Mouse (Mus musculus): ENCODE data around the gene Glb1l. TPM values are rescaled to one million over a fixed set of nuclear protein-coding genes. Genes with fewer than 3 reads are reported as not detected.
"Not testable (repeated sequence)": the region's sequence is repeated elsewhere in the genome, so short reads cannot be mapped to it uniquely, and the experiment has no call there.

The Glb1l gene
- total RNA-seq (2021) = 1 to 10 TPM; 6.5 to 8.6 TPM
- long read RNA-seq, experiment 1, partial matches to known transcripts = 4 of 6 reads
- long read RNA-seq, experiment 1, other reads (novel, unspliced or antisense) = 2 of 6 reads
- long read RNA-seq, experiment 2, partial matches to known transcripts = 2 of 6 reads
- long read RNA-seq, experiment 2, other reads (novel, unspliced or antisense) = 4 of 6 reads

DNA sequence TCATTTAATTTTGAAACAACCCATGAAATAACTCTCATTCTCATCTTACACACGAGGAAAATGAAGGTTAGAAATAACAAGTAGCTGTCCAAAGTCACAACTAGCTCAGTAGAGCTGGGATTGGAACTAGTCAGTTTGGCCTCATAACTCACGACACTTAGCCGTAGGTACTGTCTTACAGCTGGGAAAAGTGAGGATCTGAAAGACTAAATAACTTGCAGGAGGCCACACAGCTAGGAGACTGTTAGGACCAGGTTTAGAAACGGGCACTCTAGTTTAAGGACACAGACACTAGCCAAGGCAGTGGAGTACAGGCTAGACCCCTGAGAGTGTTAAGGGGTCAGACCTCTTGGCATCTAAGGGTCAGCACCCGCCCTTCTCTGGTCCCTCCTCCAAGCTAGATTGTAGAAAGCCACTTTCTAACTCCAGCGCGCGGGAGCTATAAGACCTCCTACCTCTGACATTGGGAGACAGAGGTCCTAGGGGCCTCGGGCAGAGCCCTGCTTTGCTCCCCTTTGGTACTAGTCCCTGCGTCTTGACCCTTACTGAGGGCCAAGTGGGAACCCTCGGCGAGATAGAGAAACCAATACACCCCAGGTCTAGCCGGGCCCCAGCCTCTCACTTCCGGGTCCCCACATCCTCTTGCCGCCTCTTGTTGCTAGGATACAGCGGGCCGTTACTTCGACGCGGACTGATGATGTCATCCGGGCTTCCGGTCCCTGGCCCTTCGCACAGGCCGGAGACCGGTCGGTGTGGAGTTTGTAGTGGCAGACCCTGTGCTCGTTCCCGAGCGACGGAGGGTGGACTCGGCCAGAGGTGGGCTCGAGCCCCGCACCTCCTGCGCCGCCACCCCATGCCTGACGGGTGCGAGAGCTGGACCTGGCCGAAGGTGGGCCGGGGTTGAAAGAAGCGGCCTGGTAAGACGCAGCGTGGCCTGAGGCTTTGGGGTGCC, at the start of gene Glb1l, which contains the start of gene Stk16:
TSS of gene Glb1l (minus strand) at position 678 of the 952 bp plus-strand sequence.
TSS of gene Stk16 (plus strand) at position 703 of the 952 bp plus-strand sequence.
- DNase-seq = peak; percentile 96

GRCm38 (mm10) chr1:75255516-75256046, 45.0 kb upstream of the Glb1l start:
- DNase-seq = no peak

- DNase-seq = no peak
These were observed 44.0 kb upstream of the Glb1l start for GRCm38 (mm10) chr1:75254625-75255013.

GRCm38 (mm10) chr1:75253849-75254624, 43.4 kb upstream of the Glb1l start:
- peak; percentile 88 for DNase-seq

DNA sequence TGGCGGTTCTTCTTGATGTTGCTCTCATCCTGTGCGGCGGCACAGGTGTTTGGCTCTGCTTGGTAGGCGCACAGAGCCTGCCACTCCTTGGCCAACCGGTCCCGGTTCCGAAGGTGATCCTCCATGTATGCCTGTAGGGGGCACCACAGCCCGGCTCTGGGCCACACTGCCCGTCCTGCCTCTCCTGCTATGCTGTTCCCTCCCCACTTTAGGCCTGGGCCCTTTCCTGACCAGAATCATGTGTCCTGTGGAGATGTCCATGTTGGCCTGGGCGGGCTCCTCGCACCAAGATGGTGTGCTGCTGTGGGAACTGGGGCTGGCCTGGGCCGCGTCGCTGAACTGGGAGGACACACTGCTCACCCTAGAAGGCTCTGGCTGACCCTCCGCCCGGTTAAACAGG, 42.4 kb upstream of the Glb1l start:
- no peak for DNase-seq

GRCm38 (mm10) chr1:75252308-75252707, 41.7 kb upstream of the Glb1l start:
- DNase-seq = no peak

GRCm38 (mm10) chr1:75251112-75251970, 40.7 kb upstream of the Glb1l start:
- peak; percentile 77 for DNase-seq

DNA sequence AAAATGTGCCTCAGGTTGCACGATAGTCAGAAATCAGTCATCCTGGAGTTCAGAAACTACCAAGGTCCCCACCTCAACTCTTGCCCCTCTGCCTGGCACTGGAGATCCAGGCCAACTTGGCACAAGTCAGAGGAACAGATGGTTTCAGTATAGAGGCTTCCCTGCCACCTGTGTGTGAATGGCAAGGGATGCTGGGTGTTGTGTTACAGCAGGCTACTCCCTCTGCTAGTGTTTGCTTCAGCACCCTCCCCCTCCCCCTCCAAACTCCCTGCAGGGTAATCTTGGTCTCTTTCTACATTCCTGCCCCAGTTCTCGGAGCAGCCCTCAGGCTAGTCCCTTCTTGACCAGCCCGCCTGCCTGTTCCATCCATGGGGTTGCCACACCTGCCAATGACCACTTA, 39.9 kb upstream of the Glb1l start:
- DNase-seq = no peak

DNA sequence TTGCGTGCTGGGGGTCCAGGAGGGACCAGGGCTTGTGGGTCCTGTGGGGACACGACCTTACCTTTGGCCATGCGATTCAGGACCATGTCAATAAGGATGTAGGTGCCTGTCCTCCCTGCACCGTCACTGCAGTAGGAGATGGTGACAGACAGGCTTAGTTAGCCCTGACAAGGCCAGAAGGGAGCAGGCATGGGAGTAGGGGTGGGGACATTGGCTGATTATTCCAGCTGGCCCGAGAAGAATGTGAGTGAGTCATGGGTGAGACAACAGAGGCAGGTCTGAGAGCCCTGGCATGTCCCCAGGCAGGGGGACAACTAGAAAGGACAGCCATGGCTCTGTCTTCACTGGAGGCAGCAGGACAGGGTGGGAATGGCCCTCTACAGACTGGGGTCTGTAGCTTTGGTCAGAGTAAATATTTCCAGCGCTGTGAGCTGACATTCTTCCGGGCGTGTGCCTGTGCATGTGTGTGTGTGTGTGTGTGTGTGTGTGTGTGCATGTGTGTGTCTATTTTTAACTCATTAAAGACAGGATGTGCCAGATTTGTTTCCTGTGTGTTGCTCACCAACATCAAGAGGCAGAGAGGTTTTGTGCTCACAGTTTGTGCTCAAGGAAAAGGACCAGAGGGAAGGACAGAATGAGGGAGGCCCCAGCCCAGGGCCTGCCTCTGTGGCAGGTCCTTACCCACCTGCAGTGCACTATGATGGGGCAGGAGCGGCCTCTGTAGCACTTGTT, 37.6 kb upstream of the Glb1l start:
- peak; percentile 38 for DNase-seq

GRCm38 (mm10) chr1:75247071-75247930, 36.7 kb upstream of the Glb1l start:
- no peak for DNase-seq

DNA sequence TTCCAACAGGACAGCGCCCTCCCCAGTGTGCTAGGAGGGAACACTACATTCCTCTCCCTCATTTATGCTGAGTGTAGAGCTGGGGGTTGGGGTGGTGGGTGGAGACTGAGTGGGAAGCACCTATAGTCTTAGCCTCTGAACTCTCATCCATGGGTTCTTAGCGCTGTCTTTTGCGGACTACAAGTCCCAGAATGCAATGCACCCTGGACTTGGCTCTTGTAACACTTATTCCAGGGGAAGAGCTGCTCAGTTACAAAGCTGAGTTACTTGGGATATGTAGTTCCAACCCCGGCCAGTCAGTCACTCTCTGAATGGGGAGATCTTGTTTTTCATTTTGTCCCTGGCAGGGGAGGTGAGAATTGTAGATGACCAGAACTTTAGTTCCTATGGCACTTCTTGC, 34.2 kb upstream of the Glb1l start:
- peak; percentile 31 for DNase-seq

- no peak for DNase-seq
These were observed 33.7 kb upstream of the Glb1l start for GRCm38 (mm10) chr1:75244175-75244826.

- no peak for DNase-seq
These were observed 32.8 kb upstream of the Glb1l start for GRCm38 (mm10) chr1:75243411-75243810.

GRCm38 (mm10) chr1:75239591-75239990, 29.0 kb upstream of the Glb1l start:
- DNase-seq = no peak

- DNase-seq = peak; percentile 80
These were observed 25.8 kb upstream of the Glb1l start, which contains the start of gene Dnajb2 for GRCm38 (mm10) chr1:75236117-75237050. Gene Dnajb2, plus strand, starts transcription at chr1:75236406.

GRCm38 (mm10) chr1:75234606-75235005, 24.0 kb upstream of the Glb1l start:
- DNase-seq = no peak

DNA sequence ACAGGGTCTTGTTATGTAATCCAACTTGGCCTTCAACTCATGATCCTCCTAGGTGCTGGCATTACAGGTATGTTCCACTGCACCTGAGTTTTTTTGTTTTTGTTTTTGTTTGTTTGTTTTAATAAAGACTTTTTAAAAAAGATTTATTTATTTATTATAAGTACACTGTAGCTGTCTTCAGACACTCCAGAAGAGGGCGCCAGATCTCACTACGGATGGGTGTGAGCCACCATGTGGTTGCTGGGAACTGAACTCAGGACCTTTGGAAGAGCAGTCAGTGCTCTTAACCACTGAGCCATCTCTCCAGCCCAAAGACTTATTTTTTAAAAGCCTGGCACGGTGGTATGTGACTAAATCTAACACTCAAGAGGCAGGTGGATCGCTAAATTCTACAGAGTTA, 21.9 kb upstream of the Glb1l start:
- DNase-seq = not testable (repeated sequence)

GRCm38 (mm10) chr1:75231664-75232152, 21.1 kb upstream of the Glb1l start, which contains the start of gene A630095N17Rik:
Gene A630095N17Rik, minus strand, starts transcription at chr1:75232102.
- no peak for DNase-seq

All from gastrocnemius, postnatal 10 days (tissue).